Comparison of ENCODE assay signal across 8 mouse cellular contexts in genomic region chr7:100608910-100609309, GRCm38 (mm10). TPM values are rescaled to one million over a fixed set of nuclear protein-coding genes. Genes with fewer than 3 reads are reported as not detected.
DNase-seq lines count a peak whose midpoint lies in the region; ATAC-seq and TF ChIP-seq lines count a peak whose summit lies in the region.

No protein-coding gene starts in this region.

- H3K9me3 ChIP-seq in limb, embryonic 15.5 days: no peaks in the 10 kb centered on the region
- H3K9me3 ChIP-seq in stomach, embryonic 16.5 days (replicated peaks; ENCODE audit: control insufficient read depth, low read length): no peaks in the 10 kb centered on the region

- TF ChIP-seq POLR2A in spleen, adult 2 months (IDR thresholded peaks at IDR 0.05; ENCODE audit: low read depth, low read length): no peak

- no peaks in the 10 kb centered on the region for H3K36me3 ChIP-seq in spleen, adult 2 months (ENCODE audit: control insufficient read depth, insufficient read depth, low read length)
- H3K36me3 ChIP-seq in limb, embryonic 15.5 days: no peaks in the 10 kb centered on the region
- no peaks in the 10 kb centered on the region for H3K36me3 ChIP-seq in stomach, embryonic 16.5 days (ENCODE audit: control insufficient read depth, insufficient read depth, low read length)

- peak overlapping the region; percentile 67 for H3K4me2 ChIP-seq in limb, embryonic 15.5 days
- peak overlapping the region; percentile 84 for H3K4me2 ChIP-seq in stomach, embryonic 16.5 days (ENCODE audit: low read depth, low read length)

- DNase-seq in gastrocnemius, adult 2 months: no peak
- no peak for DNase-seq in gastrocnemius, postnatal 4 days (ENCODE audit: low spot score in 2 of 2)
- DNase-seq in spleen, adult 2 months (ENCODE audit: low read depth in 1 of 2, low spot score in 2 of 2): no peak
- no peak for DNase-seq in spleen, postnatal 10 days (ENCODE audit: low spot score in 2 of 2)
- no peak for DNase-seq in frontal cortex, postnatal 25 days (ENCODE audit: low spot score in 2 of 2)
- no peak for DNase-seq in frontal cortex, postnatal 36 days (ENCODE audit: low spot score in 2 of 2)

- intact Hi-C loops in gastrocnemius, adult 2 months (cut with DNase I): no loop called here

- peaks cover 4% of the 10 kb centered on the region; the same call in 1 of the 2 replicates for H3K4me1 ChIP-seq in spleen, adult 2 months (ENCODE audit: control insufficient read depth, insufficient read depth, insufficient read length)
- 0 out of 2 replicates have a peak, but pooled peaks cover 4% of the 10 kb centered on the region for H3K4me1 ChIP-seq in limb, embryonic 15.5 days
- peaks cover 7% of the 10 kb centered on the region; the same call in 1 of the 2 replicates for H3K4me1 ChIP-seq in stomach, embryonic 16.5 days (ENCODE audit: control insufficient read depth, insufficient read depth, low read length)

- no peak for TF ChIP-seq CTCF in gastrocnemius, adult 2 months (IDR thresholded peaks at IDR 0.05)
- TF ChIP-seq CTCF in spleen, adult 2 months (IDR thresholded peaks at IDR 0.05; ENCODE audit: extremely low read depth, insufficient read depth, insufficient read length, insufficient replicate concordance): no peak

- peak overlapping the region; percentile 96 for H3K27ac ChIP-seq in gastrocnemius, adult 2 months
- H3K27ac ChIP-seq in spleen, adult 2 months (ENCODE audit: insufficient read depth, low read length): no peak overlapping the region
- H3K27ac ChIP-seq in limb, embryonic 15.5 days: no peak overlapping the region; the same call in 1 of the 2 replicates
- H3K27ac ChIP-seq in stomach, embryonic 16.5 days (ENCODE audit: low read length): peak overlapping the region; percentile 97; the same call in 1 of the 2 replicates

- no peaks in the 10 kb centered on the region for H3K27me3 ChIP-seq in spleen, adult 2 months (ENCODE audit: control insufficient read depth, insufficient read depth, low read length)
- H3K27me3 ChIP-seq in limb, embryonic 15.5 days: no peaks in the 10 kb centered on the region
- no peaks in the 10 kb centered on the region for H3K27me3 ChIP-seq in stomach, embryonic 16.5 days (ENCODE audit: control insufficient read depth, insufficient read depth, low read length)

- H3K4me3 ChIP-seq in gastrocnemius, adult 2 months: peak overlapping the region; percentile 100
- peak overlapping the region; percentile 14; the same call in 1 of the 2 replicates for H3K4me3 ChIP-seq in spleen, adult 2 months (ENCODE audit: extremely low read depth, insufficient read depth, insufficient read length)
- peak overlapping the region; percentile 99 for H3K4me3 ChIP-seq in limb, embryonic 15.5 days
- peak overlapping the region; percentile 90 for H3K4me3 ChIP-seq in stomach, embryonic 16.5 days (replicated peaks; ENCODE audit: low read length)

- H3K9ac ChIP-seq in limb, embryonic 15.5 days: peak overlapping the region; percentile 100
- H3K9ac ChIP-seq in stomach, embryonic 16.5 days (ENCODE audit: low read length): peak overlapping the region; percentile 98

- ATAC-seq in limb, embryonic 15.5 days (ENCODE audit: insufficient number of reproducible peaks, low FRiP score, low TSS enrichment, low read depth): no peak
- no peak for ATAC-seq in stomach, embryonic 16.5 days (ENCODE audit: insufficient read depth, low FRiP score)

- WGBS in spleen, adult 2 months: 19% methylated on average over 4 of the region's 4 CpGs
- 18% methylated on average over 4 of the region's 4 CpGs for WGBS in limb, embryonic 15.5 days
- WGBS in stomach, embryonic 16.5 days: 11% methylated on average over 4 of the region's 4 CpGs

RNA-seq across cellular contexts. Expression of gene Mrpl48, which starts 0.8 kb away (rescaled TPM):
- 10 to 100 TPM; 55.0 to 60.2 TPM for total RNA-seq in gastrocnemius, adult 2 months (2021)
- total RNA-seq in gastrocnemius, postnatal 4 days (2021): 10 to 100 TPM; 60.1 to 67.2 TPM
- 3.2 and 4.3 TPM in 2 replicates for polyA plus RNA-seq in spleen, adult 2 months (2012; rRNA removed)
- polyA plus RNA-seq in limb, embryonic 15.5 days (2015; fragmentation: Nextera tagmentation; extraction: Ambion mirVana): 72.9 and 73.5 TPM in 2 replicates
- 68.9 and 76.9 TPM in 2 replicates for polyA plus RNA-seq in stomach, embryonic 16.5 days (2015; fragmentation: Nextera tagmentation; extraction: Ambion mirVana)

RNA-seq across cellular contexts. Expression of gene Rab6a, which starts 1.7 kb away (rescaled TPM):
- 10 to 100 TPM; 64.9 to 67.6 TPM for total RNA-seq in gastrocnemius, adult 2 months (2021)
- 10 to 100 TPM; 74.5 to 88.0 TPM for total RNA-seq in gastrocnemius, postnatal 4 days (2021)
- 12.3 and 24.3 TPM in 2 replicates for polyA plus RNA-seq in spleen, adult 2 months (2012; rRNA removed)
- polyA plus RNA-seq in limb, embryonic 15.5 days (2015; fragmentation: Nextera tagmentation; extraction: Ambion mirVana): 95.4 and 106 TPM in 2 replicates
- polyA plus RNA-seq in stomach, embryonic 16.5 days (2015; fragmentation: Nextera tagmentation; extraction: Ambion mirVana): 78.0 and 84.9 TPM in 2 replicates

RNA-seq across cellular contexts. Expression of gene Plekhb1, which starts 53.3 kb away (rescaled TPM):
- 10 to 100 TPM; 29.7 to 48.8 TPM for total RNA-seq in gastrocnemius, adult 2 months (2021)
- 10 to 100 TPM; 18.0 to 21.6 TPM for total RNA-seq in gastrocnemius, postnatal 4 days (2021)
- polyA plus RNA-seq in spleen, adult 2 months (2012; rRNA removed): 1.7 and 2.2 TPM in 2 replicates
- 4.5 and 6.8 TPM in 2 replicates for polyA plus RNA-seq in limb, embryonic 15.5 days (2015; fragmentation: Nextera tagmentation; extraction: Ambion mirVana)
- 13.8 and 13.9 TPM in 2 replicates for polyA plus RNA-seq in stomach, embryonic 16.5 days (2015; fragmentation: Nextera tagmentation; extraction: Ambion mirVana)

Comparison
In these comparisons a context has a peak if more than half of its experiments do, and no peak if none do; other contexts are left out.
1. H3K27ac ChIP-seq: peak in gastrocnemius, adult 2 months (single experiment) and stomach, embryonic 16.5 days (single experiment); none in spleen, adult 2 months (single experiment) and limb, embryonic 15.5 days (single experiment).
2. H3K4me3 ChIP-seq: peak in every context shown above with its lines; median percentile 100 in gastrocnemius, adult 2 months; 99 in limb, embryonic 15.5 days; 90 in stomach, embryonic 16.5 days; 14 in spleen, adult 2 months.
3. RNA of gene Mrpl48, which starts 0.8 kb away (polyA plus RNA-seq): 68.9 to 76.9 TPM in stomach, embryonic 16.5 days and 72.9 to 73.5 TPM in limb, embryonic 15.5 days; 3.2 to 4.3 TPM in spleen, adult 2 months; every median in the first group is over 10 times any median in the second.